Mouse (Mus musculus) CH12.LX (cell line): ENCODE results near the gene Ece2. TPM values are rescaled to one million over a fixed set of nuclear protein-coding genes. Genes with fewer than 3 reads are reported as not detected.

Experiments
- DNase-seq: peaks from one replicate; pipeline ENCODE4 v3.0.0-alpha.2; 2013; ENCODE audit errors: extremely low read depth
- H3K27ac ChIP-seq: 2 replicates; pipeline ENCODE4 v1.5.1; 2012; ENCODE audit warnings: low read depth, mild to moderate bottlenecking, control low read depth, moderate library complexity; ENCODE audit not compliant: insufficient read depth
- H3K27me3 ChIP-seq: replicated peaks from 2 replicates; pipeline ENCODE3; 2012; ENCODE audit warnings: inconsistent platforms
- H3K36me3 ChIP-seq, 2 experiments: replicated peaks in 1 of 2; 2 replicates each; pipeline versions ENCODE3 to v1.6.1; 2012; ENCODE audit warnings: inconsistent platforms in 1 of 2, low read length in 1 of 2, mild to moderate bottlenecking in 1 of 2, mixed read lengths in 1 of 2, moderate library complexity in 1 of 2; ENCODE audit not compliant: control insufficient read depth in 1 of 2, insufficient read depth in 1 of 2
- H3K4me1 ChIP-seq, 2 experiments: 2 replicates each; pipeline ENCODE4 v1.6.1; 2012; ENCODE audit warnings: inconsistent platforms in 1 of 2, moderate library complexity in 1 of 2; ENCODE audit not compliant: insufficient read depth in 2 of 2, control insufficient read depth in 1 of 2
- H3K4me2 ChIP-seq: 2 replicates; pipeline ENCODE4 v1.6.1; 2012; ENCODE audit warnings: low read depth, mild to moderate bottlenecking, control low read depth; ENCODE audit not compliant: poor library complexity, insufficient read depth, severe bottlenecking
- H3K4me3 ChIP-seq, 3 experiments: fragments of 150-350 bp in 1 of 3; sonication (generic) in 1 of 3; replicated peaks in 1 of 3; 2 replicates each; pipeline versions ENCODE3 to v1.5.1; 2011 to 2012; ENCODE audit warnings: low read depth in 2 of 3, low read length in 2 of 3, mild to moderate bottlenecking in 2 of 3, moderate library complexity in 2 of 3, control low read depth in 1 of 3, improper control_type of control experiment in 1 of 3, inconsistent platforms in 1 of 3, mixed read lengths in 1 of 3; ENCODE audit not compliant: poor library complexity in 1 of 3
- H3K79me2 ChIP-seq: replicated peaks from 2 replicates; pipeline ENCODE4 v1.6.1; 2012; ENCODE audit warnings: mild to moderate bottlenecking, moderate library complexity; ENCODE audit not compliant: control insufficient read depth, poor library complexity, insufficient read depth, severe bottlenecking; ENCODE audit errors: extremely low read depth
- H3K9ac ChIP-seq: 2 replicates; pipeline ENCODE4 v1.6.1; 2012; ENCODE audit warnings: low read depth, mild to moderate bottlenecking, control low read depth, moderate library complexity; ENCODE audit not compliant: insufficient read depth
- H3K9me3 ChIP-seq: replicated peaks from 2 replicates; pipeline ENCODE3; 2012; ENCODE audit warnings: low read length, inconsistent platforms, mixed read lengths
- BHLHE40 ChIP-seq: IDR thresholded peaks from 2 replicates; pipeline ENCODE4 v1.6.1; 2011; ENCODE audit warnings: mild to moderate bottlenecking, low read depth, low read length, improper control_type of control experiment
- CHD1 ChIP-seq: IDR thresholded peaks from 2 replicates; pipeline ENCODE4 v1.6.1; 2012; ENCODE audit warnings: low read depth, low read length, improper control_type of control experiment, inconsistent platforms
- E2F4 ChIP-seq: IDR thresholded peaks from 2 replicates; pipeline ENCODE4 v1.6.1; 2011; ENCODE audit warnings: low read depth, low read length, improper control_type of control experiment; ENCODE audit not compliant: insufficient replicate concordance
- EP300 ChIP-seq: IDR thresholded peaks from 2 replicates; pipeline ENCODE4 v1.6.1; 2011; ENCODE audit warnings: low read length, improper control_type of control experiment
- ETS1 ChIP-seq: conservative IDR thresholded peaks from 2 replicates; pipeline ENCODE4 v1.6.1; 2012; ENCODE audit warnings: low read depth, mild to moderate bottlenecking, inconsistent platforms, low read length, improper control_type of control experiment, moderate library complexity
- GABPA ChIP-seq: IDR thresholded peaks from 2 replicates; pipeline ENCODE4 v1.6.1; 2012; ENCODE audit warnings: low read depth, low read length, improper control_type of control experiment, inconsistent platforms; ENCODE audit not compliant: insufficient replicate concordance
- HCFC1 ChIP-seq: IDR thresholded peaks from 2 replicates; pipeline ENCODE4 v1.6.1; 2012; ENCODE audit warnings: low read depth, mild to moderate bottlenecking, inconsistent platforms, low read length, improper control_type of control experiment
- IRF4 ChIP-seq: IDR thresholded peaks from 2 replicates; pipeline ENCODE4 v1.6.1; 2014; ENCODE audit warnings: low read depth, mild to moderate bottlenecking, inconsistent platforms, low read length, improper control_type of control experiment
- JUND ChIP-seq: conservative IDR thresholded peaks from 2 replicates; pipeline ENCODE4 v1.6.1; 2011; ENCODE audit warnings: low read depth, low read length, improper control_type of control experiment
- KAT2A ChIP-seq: IDR thresholded peaks from 2 replicates; pipeline ENCODE4 v1.6.1; 2012; ENCODE audit warnings: low read length, improper control_type of control experiment, inconsistent platforms; ENCODE audit not compliant: insufficient replicate concordance
- MAFK ChIP-seq: IDR thresholded peaks from 2 replicates; pipeline ENCODE4 v1.6.1; 2011; ENCODE audit warnings: low read length, improper control_type of control experiment; ENCODE audit not compliant: insufficient replicate concordance
- MEF2A ChIP-seq: IDR thresholded peaks from 2 replicates; pipeline ENCODE4 v1.6.1; 2014; ENCODE audit warnings: low read depth, mild to moderate bottlenecking, inconsistent platforms, low read length, improper control_type of control experiment, borderline replicate concordance
- MXI1 ChIP-seq: IDR thresholded peaks from 2 replicates; pipeline ENCODE4 v1.6.1; 2011; ENCODE audit warnings: mild to moderate bottlenecking, low read depth, low read length, improper control_type of control experiment
- MYC ChIP-seq: IDR thresholded peaks from 2 replicates; pipeline ENCODE4 v1.6.1; 2011; ENCODE audit warnings: low read depth, mild to moderate bottlenecking, improper control_type of control experiment, low read length
- POLR2AphosphoS2 ChIP-seq: IDR thresholded peaks from 2 replicates; pipeline ENCODE4 v1.6.1; 2011; ENCODE audit warnings: low read depth, low read length, improper control_type of control experiment
- RAD21 ChIP-seq: IDR thresholded peaks from 2 replicates; pipeline ENCODE4 v1.6.1; 2011; ENCODE audit warnings: low read depth, mild to moderate bottlenecking, low read length, improper control_type of control experiment, moderate library complexity
- SIN3A ChIP-seq: IDR thresholded peaks from 2 replicates; pipeline ENCODE4 v1.6.1; 2012; ENCODE audit warnings: low read length, improper control_type of control experiment, inconsistent platforms
- SMC3 ChIP-seq: IDR thresholded peaks from 2 replicates; pipeline ENCODE4 v1.6.1; 2011; ENCODE audit warnings: low read depth, low read length, improper control_type of control experiment
- TCF12 ChIP-seq: IDR thresholded peaks from 2 replicates; pipeline ENCODE4 v1.6.1; 2014; ENCODE audit warnings: low read depth, mild to moderate bottlenecking, inconsistent platforms, low read length, improper control_type of control experiment
- UBTF ChIP-seq: IDR thresholded peaks from 2 replicates; pipeline ENCODE4 v1.6.1; 2012; ENCODE audit warnings: low read depth, mild to moderate bottlenecking, inconsistent platforms, low read length, improper control_type of control experiment, moderate library complexity
- USF1 ChIP-seq: IDR thresholded peaks from 2 replicates; pipeline ENCODE4 v1.6.1; 2014; ENCODE audit warnings: low read depth, mild to moderate bottlenecking, inconsistent platforms, low read length, improper control_type of control experiment
- USF2 ChIP-seq: conservative IDR thresholded peaks from 2 replicates; pipeline ENCODE4 v1.6.1; 2011; ENCODE audit warnings: low read depth, low read length, improper control_type of control experiment
- ZNF384 ChIP-seq: IDR thresholded peaks from 2 replicates; pipeline ENCODE4 v1.6.1; 2012; ENCODE audit warnings: low read depth, low read length, improper control_type of control experiment, inconsistent platforms
- dilution Hi-C: fragments of 300-500 bp; cut with MboI; formaldehyde crosslinking; loops from 2 replicates; pipeline ENCODE4 v1.14.3; 2020; ENCODE audit warnings: low sequenced_read_pairs; ENCODE audit not compliant: extremely low pct_unique_long_range_greater_than_20kb, extremely low pct_ligation_motif_present
- in situ Hi-C: fragments of 300-500 bp; cut with MboI; formaldehyde crosslinking; loops from 3 replicates; pipeline ENCODE4 v1.14.3; 2019; ENCODE audit warnings: low sequenced_read_pairs, low pct_ligation_motif_present, low pct_unique_long_range_greater_than_20kb, mixed read lengths
- polyA plus RNA-seq: library from polyadenylated mRNA; unstranded; fragments of >175 nt; gene quantifications from 2 replicates; pipeline ENCODE4 v1.2.1, GENCODE M21; 2012; ENCODE audit warnings: low read depth; ENCODE audit not compliant: insufficient read length
- total RNA-seq, 2 experiments: library from RNA; depleted of rRNA; stranded (reverse); fragments of 300-350 nt in 1 of 2; fragments of >200 nt in 1 of 2; gene quantifications; 2 replicates each; pipeline ENCODE4 v1.2.3; 2012 to 2014

Ece2 gene
- total and polyA plus RNA-seq, 3 experiments: 0.17 to 0.34 (median 0.26) TPM

DNA sequence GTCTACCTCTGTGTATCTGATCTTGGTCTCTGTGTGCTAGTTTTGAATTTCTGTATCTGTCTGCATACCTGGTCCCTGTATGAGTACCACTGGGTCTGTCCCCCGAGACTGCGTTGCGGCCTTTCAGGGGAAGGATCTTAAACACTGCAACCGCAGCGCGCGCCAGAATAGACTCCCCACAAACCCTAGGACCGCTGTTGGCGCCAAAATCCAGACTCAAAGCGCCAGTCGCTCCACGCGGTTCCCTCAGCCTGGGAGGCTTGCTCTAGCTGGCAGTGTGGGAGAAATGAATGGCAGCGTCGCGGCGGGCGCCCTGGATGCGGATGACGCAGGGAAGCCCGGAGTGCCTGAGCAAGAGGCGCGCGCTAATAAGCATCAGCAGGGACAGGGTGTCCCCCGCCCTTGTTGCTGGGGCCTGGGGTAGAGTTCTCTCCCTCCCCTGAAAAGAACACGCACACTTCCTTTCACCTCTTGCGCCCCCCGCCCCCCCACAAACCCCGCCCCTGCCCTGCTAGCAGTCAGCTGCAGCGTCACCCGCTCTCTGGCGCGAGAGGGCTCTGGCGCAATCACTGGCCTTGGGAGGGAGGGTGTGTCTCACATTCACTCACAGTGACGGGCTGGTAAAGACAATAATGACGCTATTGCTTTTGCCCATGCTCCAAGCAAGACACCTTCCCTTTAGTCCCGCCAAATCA is 7.5 kb upstream of the Ece2 start (continued):
- TF ChIP-seq IRF4 (peak; percentile 59; the same call in 1 of the 2 replicates), JUND (no peak), USF1 (no peak; the same call in 1 of the 2 replicates), GABPA (peak; percentile 62; the same call in 1 of the 2 replicates), SIN3A (peak; percentile 95)

GRCm38 (mm10) chr16:20623211-20623610 is 6.4 kb upstream of the Ece2 start:
- Histone ChIP-seq H3K27me3 (no peaks in the 10 kb centered on the region), H3K36me3 (peaks cover 2 to 26% of the 10 kb centered on the region in 2 experiments), H3K9ac (peak overlapping the region; percentile 72; the same call in 1 of the 2 replicates), H3K27ac (no peak overlapping the region), H3K79me2 (no peaks in the 10 kb centered on the region), H3K9me3 (peaks cover 17% of the 10 kb centered on the region), H3K4me1 (peaks cover 4 to 25% of the 10 kb centered on the region in 2 experiments; a peak in 3 of 4 replicates), H3K4me2 (no peak overlapping the region), H3K4me3 (no peak overlapping the region)
- DNase-seq: no peak
- dilution Hi-C loops (no loop called here), in situ Hi-C loops (no loop called here)
- TF ChIP-seq E2F4: no peak
- TF ChIP-seq USF2: no peak
- TF ChIP-seq KAT2A: no peak
- TF ChIP-seq RAD21: no peak
- TF ChIP-seq SMC3: no peak
- no peak for TF ChIP-seq EP300
- TF ChIP-seq ZNF384: no peak
- TF ChIP-seq BHLHE40: no peak
- TF ChIP-seq MEF2A: no peak
- no peak for TF ChIP-seq POLR2AphosphoS2

DNA sequence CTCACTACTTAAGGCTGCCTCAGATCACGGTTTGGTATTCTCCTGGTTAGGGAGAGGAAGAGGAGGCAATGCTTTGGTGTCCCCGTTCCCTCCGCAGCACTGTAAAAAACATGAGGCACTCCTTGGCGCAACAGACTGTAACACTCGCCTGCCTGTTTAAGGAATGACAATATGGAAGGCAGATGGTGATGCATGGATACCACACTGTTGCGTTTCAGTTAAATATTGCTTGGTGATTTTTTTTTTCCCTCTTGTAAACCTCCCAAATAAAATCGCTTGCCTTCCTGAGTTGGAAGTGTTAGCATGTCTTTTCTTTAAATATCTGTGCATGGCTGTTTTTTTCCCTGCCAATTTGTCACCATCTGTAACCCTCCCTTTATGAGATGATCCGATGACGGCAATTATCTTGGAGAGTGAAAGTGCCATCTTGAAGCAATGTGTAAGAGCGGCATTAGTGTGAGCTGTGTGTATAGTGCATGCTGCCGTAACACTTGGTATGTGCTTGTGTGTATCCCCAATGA is 697 bp upstream of the Ece2 start:
- Histone ChIP-seq H3K27me3 (no peaks in the 10 kb centered on the region), H3K4me1 (no peaks in the 10 kb centered on the region), H3K4me2 (no peak overlapping the region), H3K9me3 (no peaks in the 10 kb centered on the region), H3K4me3 (no peak overlapping the region), H3K9ac (no peak overlapping the region), H3K36me3 (no peaks in the 10 kb centered on the region), H3K27ac (no peak overlapping the region), H3K79me2 (no peaks in the 10 kb centered on the region)
- TF ChIP-seq ETS1 (no peak), MAFK (no peak), GABPA (no peak), MYC (no peak), CHD1 (no peak), IRF4 (no peak), HCFC1 (no peak), SIN3A (no peak), MXI1 (no peak), UBTF (no peak), JUND (no peak), USF1 (no peak), TCF12 (no peak)
- dilution Hi-C loops: no loop called here
- DNase-seq: no peak
- in situ Hi-C loops: no loop called here
